Mouse (Mus musculus) cerebellum, adult 18-20 months (tissue): ENCODE measurements around the gene Lrrc36.

Experiments used
- DNase-seq, 2 experiments: peaks; one replicate each; pipeline ENCODE4 v3.0.0; 2021

The Lrrc36 gene

GRCm38 (mm10) chr8:105484392-105484791, 71.0 kb downstream of the Lrrc36 start:
- DNase-seq: peak in 1 of 2 experiments; percentile 25

- DNase-seq: no peak
These were observed 74.7 kb downstream of the Lrrc36 start for GRCm38 (mm10) chr8:105488082-105488481.

GRCm38 (mm10) chr8:105489281-105489680, 75.9 kb downstream of the Lrrc36 start:
- DNase-seq: no peak

GRCm38 (mm10) chr8:105493495-105493894, 80.1 kb downstream of the Lrrc36 start:
- DNase-seq: no peak

GRCm38 (mm10) chr8:105494566-105494965, 81.2 kb downstream of the Lrrc36 start:
- DNase-seq: no peak

GRCm38 (mm10) chr8:105495350-105496302, 82.3 kb downstream of the Lrrc36 start:
- no peak for DNase-seq

GRCm38 (mm10) chr8:105496439-105497180, 83.2 kb downstream of the Lrrc36 start, which contains the start of gene Zdhhc1:
Zdhhc1 (minus strand) TSS chr8:105496902.
- DNase-seq: peak; percentile 91 to 97

- no peak for DNase-seq
These were observed 86.4 kb downstream of the Lrrc36 start for GRCm38 (mm10) chr8:105499787-105500186.

GRCm38 (mm10) chr8:105504617-105505016, 91.2 kb downstream of the Lrrc36 start:
- no peak for DNase-seq

GRCm38 (mm10) chr8:105506977-105507376, 93.6 kb downstream of the Lrrc36 start:
- no peak for DNase-seq

- no peak for DNase-seq
These were observed 95.4 kb downstream of the Lrrc36 start for GRCm38 (mm10) chr8:105508758-105509157.

GRCm38 (mm10) chr8:105509997-105510735, 96.8 kb downstream of the Lrrc36 start:
- no peak for DNase-seq
